Comparison of ENCODE assay signal across 8 mouse cellular contexts in genomic region chr15:100754805-100755497, GRCm38 (mm10). TPM values are rescaled to one million over a fixed set of nuclear protein-coding genes. Genes with fewer than 3 reads are reported as not detected.
DNase-seq lines count a peak whose midpoint lies in the region; ATAC-seq and TF ChIP-seq lines count a peak whose summit lies in the region.

No protein-coding gene starts in this region.

- no peak for ATAC-seq in hindbrain, embryonic 14.5 days (ENCODE audit: low FRiP score)
- ATAC-seq in liver, postnatal 0 days = no peak

- H3K4me2 ChIP-seq in hindbrain, embryonic 14.5 days (replicated peaks) = peak overlapping the region; percentile 19; the same call in 1 of the 2 replicates
- no peak overlapping the region for H3K4me2 ChIP-seq in liver, postnatal 0 days (ENCODE audit: low read depth, low read length)

- TF ChIP-seq EP300 in liver, postnatal 0 days (IDR thresholded peaks at IDR 0.05; ENCODE audit: low read depth) = no peak

- TF ChIP-seq CTCF in liver, postnatal 0 days (IDR thresholded peaks at IDR 0.05; ENCODE audit: low read depth) = peak; percentile 71

- WGBS in hindbrain, embryonic 14.5 days = 19% methylated on average over 11 of the region's 11 CpGs
- 6% methylated on average over 11 of the region's 11 CpGs for WGBS in liver, postnatal 0 days (ENCODE audit: insufficient replicate concordance)

- 0 out of 2 replicates have a peak, but pooled peaks cover 5% of the 10 kb centered on the region for H3K4me1 ChIP-seq in hindbrain, embryonic 14.5 days (replicated peaks; ENCODE audit: control insufficient read depth, insufficient read depth, low read length)
- peaks cover 8% of the 10 kb centered on the region for H3K4me1 ChIP-seq in liver, postnatal 0 days (ENCODE audit: insufficient read depth)

- 0 out of 2 replicates have a peak overlapping the region, but pooled peaks have one; percentile 17 for H3K9ac ChIP-seq in hindbrain, embryonic 14.5 days
- H3K9ac ChIP-seq in liver, postnatal 0 days (replicated peaks) = no peak overlapping the region

- H3K27me3 ChIP-seq in hindbrain, embryonic 14.5 days (ENCODE audit: control insufficient read depth, insufficient read depth, low read length) = no peaks in the 10 kb centered on the region
- H3K27me3 ChIP-seq in liver, postnatal 0 days (ENCODE audit: insufficient read depth, low read length) = no peaks in the 10 kb centered on the region; the same call in 1 of the 2 replicates

- no peaks in the 10 kb centered on the region for H3K9me3 ChIP-seq in hindbrain, embryonic 14.5 days (ENCODE audit: control insufficient read depth, low read length)
- no peaks in the 10 kb centered on the region for H3K9me3 ChIP-seq in liver, postnatal 0 days (ENCODE audit: low read length)

- no peaks in the 10 kb centered on the region for H3K36me3 ChIP-seq in hindbrain, embryonic 14.5 days (replicated peaks; ENCODE audit: control insufficient read depth, insufficient read depth)
- H3K36me3 ChIP-seq in liver, postnatal 0 days (replicated peaks; ENCODE audit: insufficient read depth, low read length) = no peaks in the 10 kb centered on the region

- H3K27ac ChIP-seq in hindbrain, embryonic 14.5 days = no peak overlapping the region
- H3K27ac ChIP-seq in liver, postnatal 0 days (ENCODE audit: low read depth) = no peak overlapping the region

- no peak overlapping the region for H3K4me3 ChIP-seq in hindbrain, embryonic 14.5 days (replicated peaks; ENCODE audit: low read length)
- no peak overlapping the region for H3K4me3 ChIP-seq in liver, postnatal 0 days (ENCODE audit: low read depth, low read length)

- peak; percentile 71 for DNase-seq in urinary bladder, postnatal 14 days (ENCODE audit: low spot score)
- no peak for DNase-seq in urinary bladder, postnatal 4 days (ENCODE audit: low spot score in 2 of 2)
- peak; percentile 72 for DNase-seq in embryo, embryonic 11 days
- peak; percentile 53 for DNase-seq in hindbrain, embryonic 14.5 days (ENCODE audit: low spot score)
- peak; percentile 47 for DNase-seq in liver, postnatal 0 days
- DNase-seq in retina, postnatal 1 day = peak; percentile 71
- DNase-seq in frontal cortex, postnatal 36 days (ENCODE audit: low spot score in 2 of 2) = no peak
- no peak for DNase-seq in cerebellum, adult 18-20 months

RNA-seq across cellular contexts. Expression of gene Slc4a8, which starts 6.6 kb away (rescaled TPM):
- 23.6 and 24.0 TPM in 2 replicates for polyA plus RNA-seq in hindbrain, embryonic 14.5 days (2014; fragmentation: Nextera tagmentation; extraction: Ambion mirVana)
- 1.0 and 1.1 TPM in 2 replicates for polyA plus RNA-seq in liver, postnatal 0 days (2015; fragmentation: Nextera tagmentation; extraction: Ambion mirVana)

RNA-seq across cellular contexts. Expression of gene Galnt6, which starts 25.8 kb away (rescaled TPM):
- 0.16 TPM in 2 replicates for polyA plus RNA-seq in hindbrain, embryonic 14.5 days (2014; fragmentation: Nextera tagmentation; extraction: Ambion mirVana)
- polyA plus RNA-seq in liver, postnatal 0 days (2015; fragmentation: Nextera tagmentation; extraction: Ambion mirVana) = 1.3 and 1.6 TPM in 2 replicates

Comparison
In these comparisons a context has a peak if more than half of its experiments do, and no peak if none do; other contexts are left out.
1. DNase-seq: peak in urinary bladder, postnatal 14 days (single experiment), embryo, embryonic 11 days (single experiment), hindbrain, embryonic 14.5 days (single experiment), liver, postnatal 0 days (single experiment) and retina, postnatal 1 day (single experiment); none in urinary bladder, postnatal 4 days (0 of 2), frontal cortex, postnatal 36 days (0 of 2) and cerebellum, adult 18-20 months (0 of 2).
2. RNA of gene Slc4a8, which starts 6.6 kb away (polyA plus RNA-seq): 23.6 to 24.0 TPM in hindbrain, embryonic 14.5 days; 1.0 to 1.1 TPM in liver, postnatal 0 days; every median in the first group is over 10 times any median in the second.